Mouse (Mus musculus): ENCODE data around the gene Zar1.
"Not testable (repeated sequence)": the region's sequence is repeated elsewhere in the genome, so short reads cannot be mapped to it uniquely, and the experiment has no call there.

Gene Zar1

DNA sequence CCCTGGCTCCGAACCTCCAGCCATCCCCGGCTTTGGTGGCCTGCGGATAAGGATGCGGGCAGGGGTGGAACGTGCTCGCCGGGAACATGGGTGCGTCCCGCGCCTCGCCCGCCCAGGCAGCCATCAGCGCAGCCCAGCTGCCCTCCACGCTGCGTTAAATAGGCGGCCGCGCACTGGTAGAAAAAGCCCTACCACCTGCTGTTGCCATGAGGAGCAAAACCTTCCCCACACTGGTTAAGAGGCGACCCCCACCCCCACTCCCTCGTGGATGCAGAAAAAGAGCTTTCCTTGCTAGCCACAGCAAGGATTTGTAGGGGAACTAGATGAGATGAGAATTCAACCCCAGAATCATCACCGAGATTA lies at the start of gene Zar1:
Gene Zar1, minus strand, starts transcription at position 285 of the 363 bp plus-strand sequence.
- DNase-seq (ENCODE audit: low spot score): not testable (repeated sequence)

DNA sequence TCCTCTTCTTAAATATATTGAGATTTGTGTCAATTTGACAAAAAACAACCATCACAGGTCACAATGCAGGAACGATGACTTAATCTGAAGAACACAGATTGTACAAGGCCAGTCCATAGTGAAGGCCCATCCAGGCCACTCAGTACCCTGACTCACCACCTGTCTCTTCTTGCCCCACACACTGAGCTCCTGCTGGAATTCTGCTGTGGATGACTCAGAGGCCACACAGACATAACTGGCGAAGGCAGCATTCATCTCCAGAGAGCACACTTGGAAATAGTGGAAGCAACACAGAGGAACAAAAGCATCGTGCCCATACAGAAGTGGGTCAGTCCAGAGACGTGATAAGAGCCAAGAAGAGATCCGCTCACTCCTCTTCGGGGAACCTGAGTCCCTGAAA lies 49.0 kb upstream of the Zar1 start:
- DNase-seq (ENCODE audit: low spot score): no peak

DNA sequence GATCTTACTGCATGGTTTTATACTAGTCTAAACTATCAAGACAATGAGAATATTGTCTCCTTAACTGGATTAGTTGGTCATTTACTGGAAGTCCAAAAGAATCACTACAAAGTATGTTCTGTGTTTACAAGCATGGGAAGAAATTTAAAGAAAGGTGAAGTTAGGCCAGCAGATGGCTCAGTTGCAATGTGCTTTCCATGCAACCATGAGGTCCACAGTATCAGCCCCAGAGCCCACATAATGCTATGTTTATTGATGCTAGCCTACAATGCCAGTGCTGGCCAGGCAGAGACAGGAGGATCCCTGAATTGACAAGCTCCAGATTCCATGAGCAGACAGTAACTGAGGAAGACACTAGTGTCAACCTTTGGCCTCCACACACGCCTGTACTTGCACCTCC lies 40.0 kb upstream of the Zar1 start:
- no peak for DNase-seq (ENCODE audit: low spot score)

DNA sequence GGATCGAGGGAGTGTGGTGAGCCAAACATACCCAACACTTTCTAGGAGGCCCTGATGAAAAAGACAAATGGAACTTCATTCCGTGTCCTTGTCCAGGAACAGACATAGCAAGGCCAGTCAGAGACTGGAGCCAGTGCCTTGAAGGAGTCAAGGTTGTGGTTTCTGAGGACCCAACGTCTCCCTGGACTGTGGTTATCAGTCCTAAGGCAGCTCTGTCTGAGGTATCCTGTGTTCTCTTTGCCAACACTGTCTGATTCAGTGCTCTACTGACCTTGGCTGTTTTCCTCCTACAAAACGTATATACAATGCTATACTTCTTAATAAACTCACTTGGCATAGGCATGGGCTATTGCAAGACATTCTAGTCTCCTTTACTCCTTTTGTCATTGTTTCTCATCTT lies 36.4 kb upstream of the Zar1 start:
- no peak for DNase-seq (ENCODE audit: low spot score)

DNA sequence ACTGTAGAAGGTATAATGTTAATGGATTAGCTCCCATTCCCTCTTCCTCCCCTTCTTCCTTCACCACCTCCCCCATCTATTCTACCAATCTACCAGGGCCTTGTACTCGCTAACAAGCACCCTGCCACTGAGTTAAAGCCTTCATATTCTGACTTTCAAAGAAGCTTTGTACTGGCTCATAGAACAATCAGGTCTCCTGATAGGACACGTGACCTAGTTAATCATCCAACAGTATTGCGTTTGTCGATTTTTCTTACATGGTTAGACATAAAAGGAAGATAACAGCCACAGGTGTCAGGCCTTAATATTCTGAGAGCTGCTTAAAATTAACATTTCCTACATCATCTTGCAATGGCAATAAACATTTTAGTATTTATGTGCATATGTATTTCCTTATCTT lies 22.1 kb upstream of the Zar1 start:
- no peak for DNase-seq (ENCODE audit: low spot score)

DNA sequence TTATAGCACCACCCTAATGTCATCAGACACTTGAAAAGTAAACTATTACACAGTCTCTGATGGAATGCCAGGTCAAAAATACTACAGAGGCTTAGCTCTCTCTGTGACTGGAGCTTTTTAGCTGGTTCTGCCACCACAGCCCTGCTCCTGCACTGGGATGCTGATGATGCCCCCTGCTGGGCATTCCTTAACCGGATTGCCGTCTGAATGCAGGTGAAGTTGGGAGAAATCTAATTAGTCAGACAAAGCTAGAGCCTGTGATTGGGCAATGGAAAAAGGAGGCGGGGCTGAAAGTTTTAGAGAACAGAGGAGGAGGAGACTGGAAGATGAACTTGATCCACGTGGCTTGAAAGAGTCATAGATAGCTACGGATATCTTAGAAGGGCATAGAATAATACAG lies 20.0 kb upstream of the Zar1 start:
- DNase-seq (ENCODE audit: low spot score): no peak

DNA sequence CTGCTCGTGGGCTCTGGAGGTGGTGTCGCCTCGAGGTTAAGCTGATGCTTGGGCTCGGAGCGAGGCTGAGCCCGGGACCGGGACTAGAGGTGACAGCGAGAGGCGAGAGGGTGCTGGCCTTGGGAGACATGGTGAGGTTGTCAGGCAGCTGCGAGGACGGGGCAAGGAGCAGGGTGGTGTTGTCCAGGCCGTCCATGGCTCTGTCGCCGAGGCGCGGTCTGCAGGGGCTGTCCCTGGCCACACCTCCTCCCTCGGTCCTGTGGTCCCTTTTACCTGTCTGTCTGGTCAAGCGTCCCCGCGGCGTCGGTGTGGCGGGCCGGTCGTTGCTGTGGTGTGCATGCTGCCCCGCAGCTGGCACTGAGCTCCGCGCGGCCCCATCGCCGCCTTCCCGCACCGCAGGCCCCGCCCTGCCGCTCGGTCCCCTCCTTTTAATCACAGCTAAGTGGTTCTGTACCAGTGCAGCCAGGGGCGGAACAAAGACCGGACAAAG lies 6.2 kb upstream of the Zar1 start, which contains the start of gene Gm5868:
Gene Gm5868, minus strand, starts transcription at position 360 of the 490 bp plus-strand sequence.
- no peak for DNase-seq (ENCODE audit: low spot score)

DNA sequence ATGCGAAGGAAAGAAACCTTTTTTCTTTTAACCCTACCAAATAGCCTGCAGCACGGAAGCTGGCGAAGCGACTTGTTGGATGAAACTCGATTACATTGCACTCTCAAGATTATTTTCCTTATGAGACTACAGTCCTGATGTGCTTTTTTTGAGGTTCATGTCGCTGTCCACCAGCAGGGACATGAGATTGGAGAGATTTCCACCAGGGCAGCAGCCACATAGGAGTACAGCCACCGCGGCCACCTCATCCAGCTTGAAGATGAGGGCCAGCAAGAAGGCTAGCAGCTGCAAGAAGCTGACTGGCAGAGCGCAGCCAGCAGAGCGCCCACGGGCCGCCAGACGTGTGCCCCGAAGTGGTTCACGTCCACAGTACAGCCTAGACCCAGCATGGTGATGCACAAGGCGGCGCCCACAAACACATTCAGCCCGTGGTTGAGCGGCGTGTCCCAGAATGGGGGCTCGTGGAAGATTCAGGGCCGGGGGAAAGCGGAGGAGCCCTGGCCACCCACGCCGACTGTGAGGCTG lies 5.7 kb upstream of the Zar1 start:
- not testable (repeated sequence) for DNase-seq (ENCODE audit: low spot score)

DNA sequence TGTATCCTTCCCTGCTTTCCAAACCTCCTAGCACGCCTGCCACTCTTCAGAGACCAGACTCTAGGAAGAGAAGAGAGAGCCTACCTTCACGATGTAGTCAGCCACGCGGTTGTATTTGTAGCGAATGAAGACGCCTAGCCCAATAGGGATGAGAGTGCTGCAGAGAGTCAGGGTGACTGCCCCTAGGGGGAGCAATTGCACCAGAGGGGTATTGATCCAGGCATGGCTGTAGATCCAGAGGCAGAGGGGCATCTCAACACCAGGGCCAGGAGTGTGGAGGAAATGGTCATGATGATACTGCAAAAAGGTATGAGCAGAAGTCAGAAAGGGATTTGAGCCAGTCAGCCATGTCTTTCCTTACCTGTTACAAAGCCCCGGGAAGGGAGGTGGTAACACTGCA lies 5.1 kb upstream of the Zar1 start:
- not testable (repeated sequence) for DNase-seq (ENCODE audit: low spot score)

DNA sequence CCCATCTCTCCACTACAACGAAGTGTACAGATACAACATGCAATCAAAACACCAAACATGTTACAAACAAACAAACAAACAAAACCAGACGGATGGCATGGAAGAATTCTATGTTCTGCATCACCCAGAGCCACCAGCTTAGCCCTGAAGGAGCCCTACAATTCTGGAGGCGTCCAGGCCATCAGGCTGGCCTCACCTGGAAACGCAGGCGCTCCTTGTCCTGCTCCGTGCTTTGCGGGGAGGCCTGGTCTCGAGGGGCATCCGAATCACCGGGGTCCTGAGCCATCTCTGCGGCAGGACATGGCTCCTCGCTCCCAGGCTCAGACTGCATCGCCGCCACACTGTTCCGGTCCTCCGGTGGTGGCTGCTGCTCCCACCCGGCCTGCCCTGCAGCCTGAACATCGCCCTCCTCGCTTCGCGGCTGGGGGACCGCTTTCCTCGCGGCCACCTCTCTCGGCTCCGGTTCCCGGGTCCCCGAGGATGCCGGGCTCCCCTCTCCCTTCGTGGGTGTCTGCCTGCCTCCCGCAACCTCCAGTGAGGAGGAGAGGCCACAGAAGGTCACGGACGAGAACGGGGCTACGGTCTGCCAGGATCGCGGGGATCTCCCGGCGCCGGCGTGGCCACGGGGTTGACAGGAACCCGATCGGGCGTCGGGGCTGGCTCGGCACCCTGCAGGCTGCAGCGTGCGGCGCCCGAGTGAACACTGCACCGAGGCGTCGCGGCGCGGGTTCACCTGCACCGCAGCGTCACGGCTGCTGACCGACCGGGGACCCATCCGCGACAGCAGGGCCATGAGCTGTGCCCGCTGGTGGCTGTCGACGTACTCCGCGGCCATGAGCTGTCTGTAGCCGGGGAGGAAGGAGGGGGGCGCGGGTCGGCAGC lies 725 bp downstream of the Zar1 start:
- DNase-seq (ENCODE audit: low spot score): peak; percentile 3

DNA sequence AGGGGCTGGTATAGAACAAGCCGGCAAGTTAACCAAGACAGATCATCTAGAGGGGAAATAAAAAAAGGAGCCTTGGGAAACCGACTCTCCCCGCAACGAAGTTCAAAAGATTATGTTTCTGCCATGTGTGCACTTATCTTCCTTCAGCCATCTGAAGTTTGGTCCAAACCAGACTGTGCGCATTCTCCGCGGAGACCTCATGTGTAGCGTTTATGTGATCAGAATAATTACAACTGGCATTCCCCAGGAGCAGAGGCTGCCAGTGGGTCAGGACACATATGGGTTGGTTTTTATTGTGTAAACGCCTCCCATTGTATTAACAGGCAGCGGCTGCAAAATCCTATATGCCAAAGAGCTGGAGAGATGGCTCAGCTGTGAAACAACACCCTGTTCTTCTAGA lies 1.5 kb downstream of the Zar1 start:
- DNase-seq (ENCODE audit: low spot score): not testable (repeated sequence)

DNA sequence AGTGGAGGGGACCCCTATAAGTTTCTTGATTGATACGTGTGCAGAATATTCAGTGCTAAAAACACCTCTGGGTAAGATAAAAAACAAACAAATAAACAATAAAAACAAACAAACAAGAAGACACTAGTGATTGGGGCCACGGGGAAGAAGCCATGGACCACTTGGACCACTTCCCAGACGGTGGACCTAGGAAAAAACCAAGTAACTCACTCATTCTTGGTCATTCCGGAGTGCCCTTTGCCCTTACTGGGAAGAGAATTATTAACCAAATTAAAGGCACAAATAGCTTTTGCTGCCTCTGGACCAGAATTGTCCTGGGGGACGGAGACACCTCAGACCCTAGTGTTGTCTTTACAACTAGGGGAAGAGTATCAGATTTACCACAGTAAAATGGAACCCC lies 15.4 kb downstream of the Zar1 start:
- no peak for DNase-seq (ENCODE audit: low spot score)

DNA sequence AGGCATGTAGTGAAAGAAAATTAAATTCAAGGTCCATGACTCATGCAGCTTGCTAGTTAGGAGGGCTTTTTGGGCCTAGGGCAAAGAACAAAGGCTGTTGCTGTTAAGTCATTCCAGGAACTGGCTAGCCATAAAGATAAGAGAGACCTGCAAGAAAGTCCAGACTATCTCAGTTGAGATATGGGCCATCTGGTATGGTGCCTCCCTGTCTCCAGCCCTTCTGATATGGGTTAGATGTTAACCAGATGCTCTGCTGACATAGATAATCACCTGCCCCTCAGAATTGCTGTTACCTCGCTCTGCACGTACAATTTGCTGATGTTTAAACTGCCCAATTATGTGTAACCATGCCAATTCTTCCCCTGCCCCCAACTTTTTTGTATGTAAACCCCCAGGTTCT lies 17.9 kb downstream of the Zar1 start:
- DNase-seq (ENCODE audit: low spot score): not testable (repeated sequence)

DNA sequence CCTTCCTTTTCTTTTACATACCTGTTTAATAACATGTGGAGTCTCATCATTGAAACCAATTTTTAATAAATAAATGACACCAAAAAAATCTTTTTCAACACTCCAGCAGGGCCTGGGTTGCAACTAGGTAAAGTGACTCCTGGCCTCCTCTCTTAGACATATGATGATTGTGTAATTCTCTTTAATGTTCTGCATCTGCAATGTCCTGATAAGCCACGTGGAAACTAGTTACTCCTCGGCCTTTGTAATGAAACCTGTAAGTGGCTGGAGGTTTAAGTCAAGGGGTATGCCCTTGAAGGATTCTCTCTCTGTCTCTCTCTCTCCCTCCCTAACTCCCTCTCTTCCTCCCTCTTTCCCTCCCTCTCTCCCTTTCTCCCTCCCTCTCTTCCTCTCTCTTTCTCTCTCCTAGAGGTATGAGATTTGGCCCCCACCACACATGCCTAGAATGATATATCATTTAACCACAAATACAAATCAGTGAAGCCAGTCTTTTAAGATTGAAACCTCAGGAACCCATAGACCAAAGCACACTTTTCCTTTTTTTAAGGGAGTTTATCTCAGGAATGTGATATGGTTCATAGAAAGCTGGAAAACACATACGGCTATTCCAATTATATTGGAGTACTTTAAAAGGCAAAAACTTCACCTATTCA lies 20.0 kb downstream of the Zar1 start:
- DNase-seq (ENCODE audit: low spot score): no peak

DNA sequence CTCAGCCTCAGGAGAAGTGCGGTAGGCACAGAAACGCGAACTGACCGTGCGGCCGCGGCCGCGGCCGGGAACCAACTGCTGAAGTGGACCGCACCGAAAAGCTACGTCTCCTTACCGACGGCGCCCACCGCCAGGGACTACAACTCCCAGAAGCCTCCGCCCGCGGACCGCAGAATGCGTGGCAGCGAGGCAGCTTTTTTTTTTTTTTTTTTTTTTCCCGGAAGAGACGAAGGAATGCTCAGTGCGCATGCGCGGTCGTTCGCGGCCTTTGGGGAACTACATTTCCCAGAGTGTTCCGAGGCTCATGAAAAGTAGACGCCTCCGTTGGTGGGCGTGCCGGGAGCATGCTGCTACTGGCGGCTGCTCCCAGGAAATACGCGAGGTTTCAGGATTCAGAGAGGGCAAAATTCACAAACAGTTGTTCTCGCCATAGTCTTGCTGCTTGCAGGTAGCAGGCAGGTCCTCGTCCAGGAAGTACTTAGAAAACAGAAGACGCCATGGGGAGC lies 21.5 kb downstream of the Zar1 start, which contains the start of gene Nfxl1:
Gene Nfxl1, minus strand, starts transcription at position 141 of the 506 bp plus-strand sequence.
- peak; percentile 75 for DNase-seq (ENCODE audit: low spot score)

DNA sequence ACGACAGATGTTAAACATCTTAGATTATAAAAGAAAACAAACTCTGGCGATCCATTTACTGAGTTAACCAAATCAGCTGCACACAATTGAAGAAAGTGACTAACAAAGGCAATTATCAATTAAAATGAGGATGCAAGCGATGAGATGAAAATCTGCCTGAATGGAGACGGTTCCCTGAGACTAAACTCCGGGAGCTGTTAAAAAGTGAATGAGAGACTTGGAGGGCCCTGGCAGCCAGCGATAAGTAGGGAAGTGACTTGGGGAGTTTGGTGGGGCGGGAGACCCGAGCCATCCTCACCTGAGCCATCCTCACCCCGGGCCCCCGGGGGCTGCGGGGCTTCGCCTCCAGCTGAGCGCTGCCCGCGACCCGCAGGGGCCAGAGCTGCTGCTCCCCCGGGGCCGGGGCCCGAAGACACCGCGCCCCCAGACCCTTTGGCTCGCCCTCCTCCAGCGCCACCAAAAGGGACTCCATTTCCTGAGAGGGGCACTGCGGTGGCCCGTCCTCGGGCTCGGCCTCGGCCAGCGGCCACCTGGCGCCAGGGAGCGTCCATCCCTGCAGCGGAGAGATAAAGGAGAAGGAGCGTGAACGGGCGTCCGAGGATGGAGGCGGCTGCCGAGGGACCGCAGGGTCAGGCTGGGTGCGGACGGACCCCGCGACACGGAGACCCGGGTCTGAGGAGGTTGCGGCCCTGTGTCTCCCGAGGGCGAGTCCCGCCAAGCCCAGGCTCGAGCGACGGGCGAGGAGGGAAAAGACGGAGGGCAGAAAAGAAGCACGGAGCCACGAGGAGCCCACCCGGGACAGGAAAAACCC lies 22.1 kb downstream of the Zar1 start:
- peak; percentile 33 for DNase-seq (ENCODE audit: low spot score)

DNA sequence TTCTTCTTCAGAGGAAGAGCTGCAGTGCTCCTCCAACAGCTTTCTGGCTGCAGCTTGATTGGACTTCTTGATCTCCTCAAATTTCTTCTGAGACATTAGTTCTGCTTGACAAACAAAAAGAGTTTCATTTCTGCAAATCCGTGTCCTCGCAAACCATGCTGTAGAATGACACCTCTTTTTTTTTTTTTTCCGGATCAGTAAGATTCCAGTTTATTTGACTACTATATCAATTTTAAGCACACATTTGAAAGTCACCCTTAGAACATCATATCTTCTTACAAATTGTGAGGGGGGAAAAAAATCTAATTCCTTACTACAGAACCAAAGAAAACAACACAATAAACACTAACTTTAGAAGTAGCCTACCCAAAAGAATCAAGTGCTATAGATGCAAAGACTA lies 24.8 kb downstream of the Zar1 start:
- DNase-seq (ENCODE audit: low spot score): no peak

DNA sequence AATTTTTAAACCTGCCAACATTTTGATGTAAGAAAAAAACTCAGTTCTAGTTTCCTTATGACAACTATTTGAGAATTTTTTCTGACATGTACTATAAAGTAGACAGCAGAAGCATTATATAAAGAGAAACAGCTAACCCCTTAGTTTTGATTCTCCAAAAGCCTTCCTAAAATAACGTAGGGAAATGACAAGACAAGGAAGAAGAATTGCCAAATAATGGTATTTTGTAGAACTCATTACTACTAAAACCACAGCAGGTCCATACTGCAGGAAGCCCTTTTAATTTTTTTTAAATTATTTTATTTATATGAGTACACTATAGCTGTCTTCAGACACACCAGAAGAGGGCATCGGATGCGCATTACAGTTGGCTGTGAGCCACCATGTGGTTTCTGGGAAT lies 29.8 kb downstream of the Zar1 start:
- no peak for DNase-seq (ENCODE audit: low spot score)

DNA sequence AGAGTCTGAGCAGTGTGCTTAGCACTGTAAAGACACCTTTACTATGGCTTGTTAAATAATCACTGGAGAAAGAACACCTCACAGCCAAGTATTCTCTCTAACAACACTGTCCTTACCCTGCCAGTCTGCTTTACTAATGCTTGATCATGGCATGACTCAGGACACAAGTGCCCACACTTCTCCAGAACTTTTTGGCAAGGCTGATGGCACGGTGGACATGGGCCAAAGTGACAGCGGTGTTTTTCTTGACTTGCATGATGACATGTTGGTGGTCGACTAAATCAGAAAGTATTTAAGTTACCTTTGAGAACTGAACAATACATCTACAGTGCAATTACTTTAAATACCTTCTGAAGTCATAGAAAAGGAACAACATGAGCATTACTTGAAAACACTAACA lies 52.2 kb downstream of the Zar1 start:
- no peak for DNase-seq (ENCODE audit: low spot score)
